Mouse (Mus musculus) midbrain, embryonic 10.5 days (tissue): ENCODE data around the gene Adamtsl1. TPM values are rescaled to one million over a fixed set of nuclear protein-coding genes. Genes with fewer than 3 reads are reported as not detected.

Experiments
- DNase-seq: peaks from one replicate; pipeline ENCODE4 v3.0.0-alpha.2; 2017; ENCODE audit warnings: low spot score
- H3K27ac ChIP-seq: fragments of 300-500 bp; sonication (generic); replicated peaks from 2 replicates; pipeline ENCODE4 v1.5.1; 2016; ENCODE audit warnings: mild to moderate bottlenecking
- H3K27me3 ChIP-seq: fragments of 300-500 bp; sonication (generic); 2 replicates; pipeline ENCODE4 v1.6.1; 2016; ENCODE audit warnings: low read depth, mild to moderate bottlenecking; ENCODE audit not compliant: poor library complexity, severe bottlenecking
- H3K36me3 ChIP-seq: fragments of 300-500 bp; sonication (generic); 2 replicates; pipeline ENCODE4 v1.6.1; 2016; ENCODE audit warnings: mild to moderate bottlenecking, moderate library complexity
- H3K4me1 ChIP-seq: fragments of 300-500 bp; sonication (generic); 2 replicates; pipeline ENCODE4 v1.6.1; 2016
- H3K4me3 ChIP-seq: fragments of 300-500 bp; sonication (generic); 2 replicates; pipeline ENCODE4 v1.5.1; 2016; ENCODE audit warnings: mild to moderate bottlenecking, moderate library complexity
- H3K9me3 ChIP-seq: fragments of 300-500 bp; sonication (generic); replicated peaks from 2 replicates; pipeline ENCODE4 v1.6.1; 2016; ENCODE audit warnings: mild to moderate bottlenecking
- WGBS: fragments of 180-500 bp; shearing (Covaris S2); methylation state at CpG from one replicate; pipeline ENCODE4 v1.1.7; 2016; 5-methylcytosine and 5-hydroxymethylcytosine counted together
- polyA plus RNA-seq: library from polyadenylated mRNA; unstranded; fragments of >200 nt; fragmentation: Nextera tagmentation; extraction: Ambion mirVana; gene quantifications from 2 replicates; pipeline ENCODE4 v1.2.1, GENCODE M21; 2016

The Adamtsl1 gene
- polyA plus RNA-seq, 1 experiment from 2014 or later: 4.4 TPM

DNA sequence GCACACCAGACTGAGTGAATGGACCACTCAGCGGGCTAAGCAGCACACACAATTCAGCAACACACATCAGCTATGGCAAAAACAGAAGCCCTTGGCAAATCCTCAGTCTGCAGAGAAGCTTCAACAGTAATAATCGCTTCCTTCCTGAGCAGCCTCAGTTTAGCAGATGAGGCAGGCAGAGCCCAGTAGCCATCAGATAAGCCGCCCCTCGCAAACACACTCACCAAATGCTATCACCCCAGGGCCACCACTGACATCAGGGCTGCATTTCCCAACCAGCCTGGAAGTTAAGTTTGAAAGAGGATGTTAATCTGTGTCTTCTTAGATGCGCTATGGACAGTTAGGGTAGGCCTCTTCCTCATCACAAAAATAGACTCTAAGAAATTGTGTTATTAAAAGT is 913.3 kb downstream of the Adamtsl1 start:
- Histone ChIP-seq H3K4me1 (peaks cover 19% of the 10 kb centered on the region), H3K9me3 (no peaks in the 10 kb centered on the region)
- WGBS: 75% methylated on average over 5 of the region's 5 CpGs

DNA sequence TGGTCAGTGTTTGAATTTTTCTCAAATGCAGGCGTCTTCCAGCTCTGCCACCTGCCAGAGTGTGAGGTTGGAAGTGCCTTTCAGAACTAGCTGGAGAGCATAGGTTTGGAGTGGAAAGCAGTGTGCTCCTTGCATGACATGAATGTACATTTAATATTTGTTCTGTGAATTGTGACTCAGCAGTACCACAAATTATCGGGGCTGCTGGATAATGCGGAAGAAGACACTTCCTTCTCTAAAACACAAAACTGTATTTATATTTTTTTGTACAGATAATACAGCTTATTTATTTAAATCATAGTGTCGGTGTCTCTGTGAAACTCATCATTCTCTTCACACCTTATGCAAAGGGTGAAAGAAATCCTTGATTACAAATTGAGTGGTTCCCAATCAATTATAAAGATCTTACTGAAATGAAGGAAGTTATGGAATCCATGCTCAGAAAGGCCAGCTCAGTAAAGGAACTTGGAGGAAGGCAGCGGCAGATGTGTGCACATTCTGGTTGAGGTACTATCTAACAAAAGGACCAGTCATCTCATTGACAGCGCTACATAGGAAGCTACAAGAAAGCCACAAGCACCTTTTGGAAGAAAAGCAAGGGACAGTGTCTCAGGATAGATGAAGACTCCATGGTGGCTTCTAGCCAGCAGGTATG is 914.2 kb downstream of the Adamtsl1 start:
- WGBS: 93% methylated on average over 6 of the region's 6 CpGs
- peaks cover 19% of the 10 kb centered on the region for H3K4me1 ChIP-seq
- no peak for DNase-seq
- H3K9me3 ChIP-seq: no peaks in the 10 kb centered on the region
- H3K36me3 ChIP-seq: no peaks in the 10 kb centered on the region
- H3K4me3 ChIP-seq: no peak overlapping the region
- H3K27me3 ChIP-seq: no peaks in the 10 kb centered on the region
- no peak overlapping the region for H3K27ac ChIP-seq

More for the DNA sequence above, 913.3 kb downstream of the Adamtsl1 start:
- DNase-seq: no peak
- H3K36me3 ChIP-seq: no peaks in the 10 kb centered on the region
- peak overlapping the region; percentile 57; the same call in 1 of the 2 replicates for H3K27ac ChIP-seq
- no peaks in the 10 kb centered on the region for H3K27me3 ChIP-seq
- no peak overlapping the region for H3K4me3 ChIP-seq

DNA sequence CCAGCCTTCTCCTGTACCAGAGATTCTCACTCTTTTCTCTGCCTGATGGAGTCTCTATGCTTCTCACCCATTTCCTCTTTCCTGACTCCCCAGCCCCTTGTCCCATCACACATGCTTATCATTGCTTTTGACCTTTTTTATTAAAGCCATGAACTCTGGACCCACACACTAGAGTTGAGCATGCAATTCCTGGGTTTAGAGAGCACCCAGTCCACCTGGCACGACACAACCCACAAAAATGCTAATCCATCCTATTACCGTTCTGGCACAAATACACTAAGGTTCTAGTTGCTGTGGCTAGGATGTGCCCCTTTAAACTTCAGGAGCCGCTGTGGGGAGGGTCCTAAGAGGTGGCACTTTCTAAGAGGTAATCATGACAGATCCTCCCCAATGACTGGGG is 921.7 kb downstream of the Adamtsl1 start:
- WGBS: 89% methylated on average over 3 of the region's 3 CpGs
- Histone ChIP-seq H3K36me3 (no peaks in the 10 kb centered on the region), H3K27me3 (no peaks in the 10 kb centered on the region), H3K27ac (no peak overlapping the region), H3K9me3 (no peaks in the 10 kb centered on the region), H3K4me3 (no peak overlapping the region), H3K4me1 (no peaks in the 10 kb centered on the region)
- DNase-seq: no peak

DNA sequence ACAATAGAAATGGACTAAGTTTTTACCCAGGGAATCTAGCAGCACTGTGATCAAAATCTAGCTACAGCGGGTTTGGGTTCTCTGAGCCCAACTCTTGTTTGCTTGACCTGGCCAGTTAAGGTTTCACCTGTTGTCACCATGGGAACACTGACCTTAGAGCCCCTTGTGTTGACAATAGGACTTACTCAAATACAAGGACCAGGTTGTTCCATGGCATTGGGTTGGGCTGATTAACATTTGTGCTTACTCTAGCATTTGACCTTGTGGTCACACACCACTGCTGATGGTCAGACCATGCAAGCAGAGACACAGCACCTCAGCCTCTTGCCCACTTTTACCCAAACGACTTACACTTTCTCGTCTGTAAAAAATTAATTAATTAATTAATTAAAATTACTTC is 922.4 kb downstream of the Adamtsl1 start:
- DNase-seq: no peak
- no peaks in the 10 kb centered on the region for H3K4me1 ChIP-seq
- no peak overlapping the region for H3K4me3 ChIP-seq
- no peak overlapping the region for H3K27ac ChIP-seq
- H3K36me3 ChIP-seq: no peaks in the 10 kb centered on the region
- 86% methylated on average over 3 of the region's 3 CpGs for WGBS
- H3K27me3 ChIP-seq: no peaks in the 10 kb centered on the region
- H3K9me3 ChIP-seq: no peaks in the 10 kb centered on the region

DNA sequence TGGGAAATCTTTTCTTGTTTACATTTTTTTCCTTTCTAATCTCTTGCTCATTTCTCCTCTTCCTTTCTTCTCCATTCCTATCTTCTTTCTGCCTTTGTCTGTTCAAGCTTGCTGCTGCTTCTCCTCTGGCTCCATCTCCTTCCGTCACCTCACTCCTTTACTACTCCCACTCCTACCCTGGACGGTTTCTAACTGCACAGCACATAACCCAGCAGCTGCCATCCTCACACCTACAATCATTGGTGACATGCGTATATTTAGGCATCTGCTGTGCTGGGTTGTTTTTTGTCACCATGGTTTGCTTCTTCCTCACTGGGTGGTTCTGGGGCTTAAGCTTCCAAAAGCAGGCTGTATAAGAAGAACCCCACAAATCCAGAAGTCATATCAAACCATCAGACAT is 936.5 kb downstream of the Adamtsl1 start:
- Histone ChIP-seq H3K27me3 (no peaks in the 10 kb centered on the region), H3K27ac (no peak overlapping the region), H3K4me3 (no peak overlapping the region), H3K9me3 (no peaks in the 10 kb centered on the region), H3K36me3 (no peaks in the 10 kb centered on the region), H3K4me1 (no peaks in the 10 kb centered on the region)
- WGBS: 85% methylated on average over 3 of the region's 3 CpGs
- DNase-seq: no peak

DNA sequence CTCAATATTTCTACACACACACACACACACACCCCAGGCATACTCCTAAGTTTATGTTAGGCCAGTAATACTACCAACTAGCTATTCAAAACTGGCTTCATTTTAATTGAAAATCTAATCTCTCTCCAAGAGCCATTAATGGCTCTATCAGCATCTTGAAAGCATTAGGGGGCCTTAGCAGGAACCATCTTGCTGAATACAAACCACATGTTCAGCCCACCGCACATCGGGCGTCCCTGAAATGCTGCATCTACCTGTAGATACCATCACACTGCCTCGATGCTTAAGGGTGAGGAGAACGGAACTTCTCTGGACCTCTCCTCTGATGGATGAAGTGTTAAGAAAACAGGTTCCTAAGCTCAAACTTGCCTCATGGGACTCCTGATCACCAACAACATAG is 950.8 kb downstream of the Adamtsl1 start:
- Histone ChIP-seq H3K27me3 (no peaks in the 10 kb centered on the region), H3K27ac (no peak overlapping the region), H3K36me3 (no peaks in the 10 kb centered on the region), H3K4me3 (no peak overlapping the region), H3K4me1 (no peaks in the 10 kb centered on the region), H3K9me3 (no peaks in the 10 kb centered on the region)
- 91% methylated on average over 5 of the region's 5 CpGs for WGBS
- DNase-seq: no peak
